Mouse (Mus musculus) embryo, embryonic 9.5 days (tissue): Measurements from ENCODE around the gene Gm26602.

ENCODE experiments used
- DNase-seq: peaks from one replicate; pipeline ENCODE4 v3.0.0-alpha.2; 2017; ENCODE audit errors: extremely low spot score

Gene Gm26602

DNA sequence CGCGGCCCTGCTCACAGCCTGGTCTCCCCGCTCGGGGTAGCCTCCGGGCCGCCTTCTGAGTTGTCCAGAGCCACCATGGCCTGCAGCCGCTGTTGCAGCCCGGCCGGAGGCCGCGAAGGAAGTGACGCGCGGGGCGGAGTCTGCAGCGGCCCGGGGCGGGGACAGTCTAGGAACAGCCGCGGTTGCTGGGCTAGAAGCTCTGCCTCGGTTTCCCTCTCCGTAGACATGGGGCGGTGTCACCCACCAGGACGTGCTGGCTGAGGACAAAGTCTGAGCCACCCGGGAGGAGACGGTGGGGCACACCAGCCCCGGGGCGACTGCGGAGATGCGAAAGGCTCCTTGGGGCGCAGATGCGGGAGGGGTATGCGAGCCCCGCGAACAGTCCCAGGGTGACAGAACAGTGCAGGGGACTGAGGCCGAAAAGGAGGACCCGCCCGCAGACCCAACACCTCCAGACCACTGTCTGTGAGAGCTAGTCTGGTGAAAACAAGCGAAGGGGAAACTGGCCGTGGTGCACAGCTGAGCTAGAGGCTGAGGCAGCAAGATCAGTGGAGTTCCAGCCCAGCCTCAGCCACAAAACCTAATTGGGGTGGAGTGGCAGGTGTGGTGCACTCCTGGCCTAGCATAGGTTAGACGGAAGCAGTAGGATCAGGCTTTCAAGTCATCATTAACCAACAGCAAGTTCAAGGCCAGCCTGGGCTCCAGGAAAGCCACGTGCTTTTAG, 6.3 kb downstream of the Gm26602 start, which contains the start of gene Kiss1r:
Kiss1r (plus strand) TSS at position 164 of the 724 bp plus-strand sequence.
- DNase-seq, result peak; percentile 88

DNA sequence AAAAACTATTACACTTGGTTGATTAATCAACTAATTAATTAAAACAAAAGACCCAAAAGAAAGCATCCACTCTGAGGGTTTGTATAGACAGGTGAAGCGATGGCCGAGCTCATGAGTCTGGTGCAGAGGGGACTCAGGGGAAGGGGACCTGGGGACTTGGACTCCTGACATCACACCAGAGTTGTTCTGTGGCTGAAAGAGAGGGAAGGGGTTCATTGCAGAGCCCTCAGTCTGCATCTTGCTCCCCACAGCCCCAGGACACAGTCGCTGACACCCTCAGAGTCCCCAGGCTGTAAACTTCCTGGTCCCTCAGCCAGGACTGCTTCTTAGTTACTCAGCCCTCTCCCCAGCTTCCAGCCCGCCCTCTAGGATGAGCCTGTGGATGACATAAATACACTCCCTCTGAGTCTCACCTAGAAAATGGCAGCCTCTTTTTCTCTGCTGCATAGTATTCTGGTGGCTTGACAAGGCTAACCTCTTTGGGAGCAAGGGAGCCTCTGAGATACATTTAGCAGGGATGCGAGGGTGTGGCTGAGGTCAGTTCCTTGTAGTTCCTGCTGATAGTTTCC, 7.0 kb downstream of the Gm26602 start:
- no peak for DNase-seq

DNA sequence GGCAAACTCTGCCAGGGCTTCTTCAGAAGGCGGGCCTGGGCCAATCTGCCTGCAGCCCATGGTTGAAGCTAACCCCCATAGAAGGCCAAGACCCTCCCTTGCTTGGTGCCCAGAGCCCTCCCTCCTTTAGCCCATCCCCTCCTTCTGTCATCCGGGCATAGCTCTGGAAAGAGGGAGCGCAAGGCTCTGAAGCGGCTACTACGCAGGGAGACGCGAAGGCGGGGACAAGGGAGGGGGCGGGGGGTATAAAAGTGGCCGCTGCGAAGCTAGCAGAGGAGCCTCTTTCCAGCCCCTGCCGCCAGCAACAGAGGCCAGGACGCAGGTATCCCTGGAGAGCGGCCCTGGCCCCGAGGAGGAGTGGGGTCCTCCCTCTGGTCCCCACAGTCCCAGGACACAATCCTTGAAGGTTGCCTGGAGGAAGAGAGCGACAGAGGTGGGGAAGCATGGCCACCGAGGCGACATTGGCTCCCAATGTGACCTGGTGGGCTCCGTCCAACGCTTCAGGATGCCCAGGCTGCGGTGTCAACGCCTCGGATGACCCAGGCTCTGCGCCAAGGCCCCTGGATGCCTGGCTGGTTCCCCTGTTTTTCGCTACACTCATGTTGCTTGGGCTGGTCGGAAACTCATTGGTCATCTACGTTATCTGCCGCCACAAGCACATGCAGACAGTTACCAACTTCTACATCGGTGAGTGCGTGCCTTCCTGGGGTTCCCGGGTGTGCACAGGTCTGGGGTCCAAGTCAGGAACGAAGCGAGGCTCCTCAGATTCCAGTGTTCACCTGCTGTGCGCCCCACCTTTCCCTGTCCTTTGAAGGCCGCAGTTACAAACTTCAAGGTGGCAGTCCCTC, 7.8 kb downstream of the Gm26602 start:
- no peak for DNase-seq

- DNase-seq, result no peak
These were observed 8.7 kb downstream of the Gm26602 start for GRCm38 (mm10) chr10:79919251-79919849.

DNA sequence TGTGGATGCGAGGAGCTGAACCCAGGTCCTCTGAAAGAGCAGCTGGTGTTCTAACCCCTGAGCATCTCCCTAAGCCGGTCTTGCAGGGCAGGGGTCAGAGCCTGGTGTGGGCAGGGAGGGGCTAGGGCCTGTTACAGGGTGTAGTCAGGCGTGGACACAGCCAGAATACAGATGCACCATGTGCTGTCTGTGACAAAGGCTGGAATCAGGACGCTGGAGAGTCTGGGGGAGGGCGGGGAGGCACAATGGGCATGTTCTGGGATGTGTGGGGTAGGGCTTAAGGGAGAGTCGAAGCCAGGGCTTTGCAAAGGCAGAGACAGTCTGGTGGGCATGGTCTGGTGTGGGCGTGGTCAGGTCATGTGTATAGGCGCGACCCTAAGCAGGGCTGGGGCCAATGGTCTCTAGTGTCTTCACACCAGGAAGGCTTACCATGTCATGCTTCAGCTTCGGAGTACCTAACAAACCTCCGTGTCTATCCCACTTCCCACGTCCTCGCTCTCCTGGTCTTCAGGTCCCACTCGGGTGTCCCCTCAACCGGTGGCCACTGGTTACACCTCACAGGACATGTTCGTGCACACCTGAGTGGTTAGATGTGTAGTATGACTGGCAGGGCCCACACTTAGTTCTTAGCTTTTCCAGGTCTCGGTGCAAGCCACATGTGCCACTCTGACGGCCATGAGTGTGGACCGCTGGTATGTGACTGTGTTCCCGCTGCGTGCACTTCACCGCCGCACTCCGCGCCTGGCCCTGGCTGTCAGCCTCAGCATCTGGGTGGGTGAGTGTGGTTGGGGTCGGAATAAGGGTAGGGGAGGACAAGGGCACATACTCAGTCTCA, 9.6 kb downstream of the Gm26602 start:
- DNase-seq, result no peak

DNA sequence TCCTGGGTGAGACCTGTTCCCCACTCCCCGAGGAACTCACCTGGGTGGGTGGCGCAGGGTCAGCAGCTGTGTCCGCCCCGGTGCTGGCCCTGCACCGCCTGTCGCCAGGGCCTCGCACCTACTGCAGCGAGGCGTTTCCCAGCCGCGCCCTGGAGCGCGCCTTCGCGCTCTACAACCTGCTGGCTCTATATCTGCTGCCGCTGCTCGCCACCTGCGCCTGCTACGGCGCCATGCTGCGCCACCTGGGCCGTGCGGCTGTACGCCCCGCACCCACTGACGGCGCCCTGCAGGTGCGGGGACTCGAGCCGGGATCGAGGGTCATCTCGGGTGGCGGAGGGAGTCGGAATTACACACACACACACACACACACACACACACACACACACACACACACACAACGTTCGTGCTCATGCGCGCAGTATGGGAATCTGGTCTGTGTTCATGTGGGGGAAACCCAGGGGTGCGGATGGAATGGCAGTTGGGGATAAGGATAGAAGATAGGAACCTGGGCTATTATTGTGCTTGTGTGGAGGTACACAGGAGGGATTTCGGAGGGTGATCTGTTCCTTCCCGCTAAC, 10.4 kb downstream of the Gm26602 start, which contains the start of gene R3hdm4:
R3hdm4 (minus strand) TSS at position 251 of the 578 bp plus-strand sequence.
- DNase-seq, result no peak

DNA sequence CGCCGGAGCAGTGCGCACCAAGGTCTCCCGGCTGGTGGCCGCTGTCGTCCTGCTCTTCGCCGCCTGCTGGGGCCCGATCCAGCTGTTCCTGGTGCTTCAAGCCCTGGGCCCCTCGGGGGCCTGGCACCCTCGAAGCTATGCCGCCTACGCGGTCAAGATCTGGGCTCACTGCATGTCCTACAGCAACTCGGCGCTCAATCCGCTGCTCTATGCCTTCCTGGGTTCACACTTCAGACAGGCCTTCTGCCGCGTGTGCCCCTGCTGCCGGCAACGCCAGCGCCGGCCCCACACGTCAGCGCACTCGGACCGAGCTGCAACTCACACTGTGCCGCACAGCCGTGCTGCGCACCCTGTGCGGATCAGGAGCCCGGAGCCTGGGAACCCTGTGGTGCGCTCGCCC, 10.9 kb downstream of the Gm26602 start:
- DNase-seq, result no peak

DNA sequence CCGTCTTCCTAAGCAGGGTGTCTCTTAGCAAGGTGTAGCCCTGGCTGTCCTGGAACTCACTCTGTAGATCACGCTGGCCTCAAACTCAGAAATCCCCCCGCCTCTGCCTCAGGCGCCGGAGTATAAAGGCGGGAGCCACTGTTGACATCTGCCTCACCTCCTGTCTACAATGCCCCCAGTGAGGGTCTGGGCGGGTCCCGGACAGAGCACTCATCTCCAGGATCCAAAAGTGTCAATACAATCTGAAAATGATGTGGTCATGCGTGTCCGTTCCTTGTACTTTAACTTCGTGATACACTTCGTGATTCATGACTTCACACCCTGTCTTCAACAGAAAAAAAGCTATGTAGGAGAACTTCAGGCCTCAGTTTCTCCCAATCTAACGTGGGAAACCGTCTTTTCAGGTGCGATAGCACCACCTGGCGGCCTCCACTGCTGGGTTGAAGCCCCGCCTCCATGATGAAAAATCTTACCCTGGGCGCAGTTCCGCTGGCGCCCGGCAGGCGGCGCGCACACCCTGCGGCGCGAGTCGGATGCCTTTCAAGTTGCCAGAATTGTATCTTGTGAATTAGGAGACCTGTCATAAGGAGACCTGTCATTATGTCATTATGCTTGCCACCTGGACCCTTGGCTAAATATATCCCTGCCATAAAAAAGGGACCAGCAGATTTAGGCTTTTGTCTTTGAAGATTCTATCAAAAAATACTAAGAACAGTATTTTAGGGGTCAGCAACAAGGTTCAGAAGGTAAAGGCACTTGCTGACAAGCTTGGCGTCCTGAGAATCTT, 14.5 kb downstream of the Gm26602 start:
- peak; percentile 93 for DNase-seq

DNA sequence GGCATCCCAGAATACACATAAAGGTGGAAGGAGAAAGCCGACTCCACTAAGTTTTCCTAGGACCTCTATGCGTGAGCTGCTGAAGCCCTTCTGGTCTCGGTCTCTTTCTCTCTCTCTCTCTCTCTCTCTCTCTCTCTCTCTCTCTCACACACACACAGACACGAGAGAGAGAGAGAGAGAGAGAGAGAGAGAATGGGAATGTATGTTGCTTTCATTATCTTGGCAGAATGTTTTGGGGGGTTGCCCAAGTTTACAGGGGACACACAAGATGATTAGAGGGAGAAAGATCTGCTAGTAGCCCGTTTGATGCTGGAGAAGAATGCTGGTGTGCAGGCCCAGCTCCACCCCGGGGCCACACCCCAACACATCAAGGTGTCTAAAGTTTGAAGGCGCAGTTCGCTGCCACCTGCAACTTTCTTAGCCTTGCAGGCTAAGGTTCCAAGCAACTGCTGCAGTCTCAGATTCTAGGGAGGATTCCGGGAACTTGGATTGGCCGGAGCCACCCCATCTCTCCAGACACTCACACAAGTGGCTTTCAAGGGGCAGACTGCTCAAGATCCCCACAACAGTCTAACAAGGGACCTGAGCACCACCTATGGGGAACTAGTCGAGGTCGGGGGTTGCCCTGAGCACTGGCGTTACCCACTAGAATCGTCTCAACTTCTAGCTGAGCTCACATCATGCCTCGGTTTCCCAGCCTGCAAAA, 15.3 kb downstream of the Gm26602 start:
- DNase-seq, result no peak

DNA sequence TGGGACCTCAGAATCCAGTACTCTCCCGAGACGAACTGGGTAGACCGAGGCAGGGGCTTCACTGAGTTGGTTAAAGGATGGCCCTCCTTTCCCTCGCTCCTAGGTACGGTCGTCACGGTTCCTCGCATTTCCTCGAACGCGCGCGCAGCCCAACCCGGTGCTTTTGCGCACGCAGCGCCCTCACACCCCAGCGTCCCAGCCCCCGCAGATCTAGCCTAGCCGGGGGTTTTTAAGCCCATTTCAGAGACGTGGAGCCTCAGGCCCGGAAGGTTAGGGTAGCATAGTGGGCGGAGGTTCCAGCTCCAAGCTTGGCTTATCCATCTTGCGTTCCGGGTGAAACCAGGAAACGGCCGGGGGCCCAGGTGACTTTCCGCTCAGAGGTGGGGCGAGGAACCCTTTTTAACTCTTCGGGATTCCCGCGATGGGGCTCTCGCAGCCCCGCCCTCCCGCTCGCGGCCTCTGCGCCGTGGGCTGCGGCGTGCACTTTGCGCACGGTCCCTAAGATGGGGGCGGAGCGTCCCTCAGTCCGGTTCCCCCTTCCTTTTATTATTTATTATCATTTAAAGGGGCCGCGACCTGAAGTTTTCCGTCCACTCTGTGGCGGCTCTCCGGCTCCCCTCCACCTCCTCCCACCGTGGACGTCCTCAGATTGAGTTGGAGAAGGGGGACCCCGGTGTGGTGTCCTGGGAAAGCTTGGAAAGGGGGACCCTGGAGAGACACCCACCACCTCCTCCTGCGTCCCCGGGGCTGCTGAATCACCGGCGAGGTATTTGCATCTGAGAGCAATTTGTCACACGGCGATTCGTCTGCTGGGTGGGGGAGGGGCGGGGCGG, 16.1 kb downstream of the Gm26602 start, which contains the start of gene Arid3a:
Arid3a (plus strand) TSS at position 553 of the 833 bp plus-strand sequence.
- peak; percentile 94 for DNase-seq

DNA sequence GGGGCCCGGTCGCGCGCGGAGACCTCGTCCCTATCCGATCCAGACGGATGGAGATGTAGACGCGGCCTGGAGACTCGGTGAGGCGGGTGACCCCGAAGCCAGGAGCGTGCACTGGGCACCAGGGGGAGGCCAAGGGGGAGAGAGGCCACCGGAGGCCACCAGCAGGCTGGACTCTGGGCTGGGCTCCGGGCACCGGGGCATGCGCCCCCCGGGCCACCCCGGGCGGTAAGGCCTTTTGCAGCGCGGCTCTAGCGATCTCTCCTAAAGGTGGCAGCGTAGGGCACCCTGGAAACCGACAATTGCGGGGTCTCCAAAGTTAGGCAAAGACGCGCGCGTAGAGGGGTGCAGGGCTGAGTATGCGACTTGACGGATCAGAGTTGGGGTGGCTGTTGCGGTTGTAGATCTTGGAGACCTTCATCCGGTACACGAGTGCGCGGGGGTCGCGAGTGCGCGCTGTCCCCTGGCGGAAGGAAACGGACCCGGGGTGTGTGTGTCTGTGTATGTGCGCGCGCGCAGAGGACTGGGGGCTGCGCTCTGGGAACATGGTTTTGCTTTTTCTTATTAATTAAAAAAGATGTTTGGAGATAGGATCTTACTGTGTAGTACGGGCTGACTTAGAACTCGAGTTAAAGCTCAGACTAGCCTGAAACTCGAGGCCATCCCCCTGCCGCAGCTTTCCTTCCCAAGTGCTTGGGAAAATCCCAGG, 16.8 kb downstream of the Gm26602 start:
- no peak for DNase-seq

DNA sequence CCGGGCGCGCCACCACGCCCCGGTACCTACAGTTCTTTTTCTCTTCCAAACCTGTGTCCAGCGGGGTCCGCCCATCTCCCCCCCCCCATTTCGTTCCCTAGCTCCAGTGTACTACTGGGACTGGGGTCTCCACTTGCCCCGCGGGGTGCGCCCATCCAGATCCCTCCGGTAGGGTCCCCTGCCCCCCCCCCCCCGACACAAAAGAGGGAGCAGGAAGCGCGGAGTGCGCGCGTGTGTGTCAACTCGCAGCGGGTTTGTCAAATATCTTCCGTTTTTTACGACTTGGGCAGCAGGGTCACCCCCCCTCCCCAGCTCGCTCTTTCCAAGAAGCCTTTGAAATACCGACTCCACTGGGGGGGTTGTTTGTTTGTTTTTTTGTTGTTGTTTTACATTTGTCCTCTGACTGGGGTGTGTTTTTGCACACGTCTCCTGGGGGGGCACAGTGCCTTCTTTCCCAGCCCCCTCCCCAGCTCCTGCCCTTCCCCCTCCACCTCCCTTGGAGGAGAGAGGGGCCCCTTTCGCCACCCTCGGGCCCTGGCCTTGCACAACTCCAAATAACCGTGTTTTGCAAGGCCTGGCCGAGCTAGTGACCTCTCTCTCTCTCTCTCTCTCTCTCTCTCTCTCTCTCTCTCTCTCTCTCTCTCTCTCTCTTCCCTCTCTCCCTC, 17.5 kb downstream of the Gm26602 start:
- DNase-seq, result peak; percentile 70

DNA sequence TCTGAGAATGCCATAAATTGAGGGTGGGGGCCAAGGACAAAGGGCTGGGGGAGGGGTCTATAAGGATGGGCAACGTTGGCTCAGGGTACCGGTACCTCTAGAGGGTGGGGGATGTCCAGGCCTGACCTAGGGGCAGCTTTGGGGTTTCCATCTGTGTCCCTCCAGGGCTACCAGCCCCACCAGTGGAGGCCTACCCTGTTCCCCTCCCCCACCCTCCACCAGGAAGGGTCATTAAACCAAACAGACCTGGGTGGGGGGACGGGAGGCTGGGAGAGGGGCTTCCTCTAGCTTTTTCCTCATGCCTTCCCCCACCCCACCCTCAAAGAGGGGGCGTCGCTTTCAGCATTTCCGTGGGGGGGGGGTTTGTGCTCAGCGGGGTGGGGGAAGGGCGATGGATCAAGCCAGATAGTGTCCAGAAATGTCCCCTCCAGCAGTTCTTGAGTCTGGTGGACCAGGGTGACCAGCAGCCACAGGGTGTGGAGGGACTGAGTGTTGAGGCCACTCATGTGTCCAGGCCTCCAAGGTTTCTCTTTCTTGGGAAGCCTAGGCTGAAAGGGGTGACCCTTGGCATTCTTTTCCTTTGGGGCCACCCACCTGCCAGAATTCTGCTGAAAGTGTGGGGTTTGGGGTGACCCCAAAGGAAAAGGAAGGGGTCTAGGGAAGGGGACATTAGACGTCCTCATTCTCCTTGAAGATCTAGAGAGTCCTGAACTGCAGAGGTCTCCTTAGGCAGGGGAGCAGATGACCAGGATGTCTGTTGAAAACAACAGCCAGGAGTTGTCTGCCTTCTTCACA, 18.4 kb downstream of the Gm26602 start:
- DNase-seq, result no peak

DNA sequence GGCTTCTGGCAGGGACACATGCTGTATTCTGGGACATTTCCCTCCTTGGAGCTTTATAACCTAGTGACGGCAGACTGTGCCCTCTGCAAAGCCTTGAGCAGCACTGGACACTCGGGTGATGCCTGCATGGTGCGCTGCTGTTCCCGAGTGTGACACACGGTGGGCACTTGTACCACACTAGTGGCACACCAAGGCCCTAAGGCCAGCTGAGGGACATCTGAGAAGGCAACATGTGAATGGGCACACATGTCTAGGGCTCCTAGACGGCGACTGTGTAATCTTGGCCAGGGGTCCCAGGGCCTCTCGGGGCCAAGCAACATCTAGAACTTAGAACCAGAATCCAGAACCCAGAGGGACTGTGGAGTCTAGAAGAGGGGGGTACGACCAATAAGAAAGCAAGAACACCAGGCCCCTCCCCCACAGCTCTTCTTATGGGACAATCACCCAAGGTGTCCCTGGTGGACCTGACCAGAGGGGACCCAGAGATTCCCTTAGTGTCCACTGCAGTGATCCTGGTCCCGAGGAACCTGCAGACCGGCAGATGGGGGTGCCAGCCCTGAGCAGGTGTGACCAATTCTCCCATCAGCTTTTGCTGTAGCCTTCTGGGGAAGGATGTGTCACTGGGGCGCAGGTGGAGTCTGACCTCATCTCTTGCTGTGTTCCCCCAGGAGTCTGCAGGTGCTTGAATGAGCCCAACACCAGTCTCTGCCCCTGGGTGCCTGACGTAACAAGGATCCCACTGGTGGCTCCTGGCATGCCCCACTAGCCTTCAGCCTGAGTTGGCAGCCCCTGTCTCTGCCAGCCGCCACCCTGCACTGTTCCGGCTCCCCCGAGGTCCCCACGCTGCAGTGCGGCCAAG, 19.5 kb downstream of the Gm26602 start:
- DNase-seq, result no peak

- no peak for DNase-seq
These were observed 20.1 kb downstream of the Gm26602 start for GRCm38 (mm10) chr10:79930826-79931186.

DNA sequence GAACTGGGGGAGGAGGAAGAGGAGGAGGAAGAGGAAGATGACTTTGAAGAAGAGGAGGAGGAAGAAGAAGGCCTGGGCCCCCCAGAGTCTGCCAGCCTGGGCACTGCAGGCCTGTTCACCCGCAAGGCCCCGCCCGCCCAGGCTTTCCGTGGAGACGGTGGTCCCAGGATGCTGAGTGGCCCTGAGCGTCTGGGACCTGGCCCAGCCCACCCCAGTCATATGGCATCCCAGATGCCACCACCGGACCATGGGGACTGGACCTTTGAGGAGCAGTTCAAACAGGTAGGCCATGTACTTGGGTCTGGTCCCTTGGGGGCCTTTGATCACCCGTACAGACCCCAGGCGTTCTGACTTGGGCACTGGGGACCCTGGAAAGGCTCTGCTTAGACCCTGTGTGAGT, 21.1 kb downstream of the Gm26602 start:
- DNase-seq, result no peak
